Mouse (Mus musculus) regulatory T cell (primary cell): ENCODE data around the gene Pex14.
"Not testable (repeated sequence)": the region's sequence is repeated elsewhere in the genome, so short reads cannot be mapped to it uniquely, and the experiment has no call there.

Experiments used
- in situ Hi-C: fragments of 300-600 bp; cut with MboI, MseI; formaldehyde crosslinking; loops from one replicate; pipeline ENCODE4 v1.15.1; 2025; ENCODE audit warnings: high pct_unique_total_duplicates

Pex14 gene

GRCm38 (mm10) chr4:149103875-149104561 is 4.3 kb upstream of the Pex14 start, which contains the start of gene Dffa:
Gene Dffa (plus strand): TSS chr4:149104146.
- in situ Hi-C loops = no loop called here

GRCm38 (mm10) chr4:149101456-149101855 is 1.8 kb upstream of the Pex14 start:
- in situ Hi-C loops = no loop called here

GRCm38 (mm10) chr4:149100449-149100848 is 773 bp upstream of the Pex14 start:
- in situ Hi-C loops = not testable (repeated sequence)

GRCm38 (mm10) chr4:149098571-149098970 is 1.1 kb downstream of the Pex14 start:
- in situ Hi-C loops = no loop called here

- in situ Hi-C loops = no loop called here
Observed at GRCm38 (mm10) chr4:149097956-149098355, 1.7 kb downstream of the Pex14 start.

GRCm38 (mm10) chr4:149091364-149091763 is 8.3 kb downstream of the Pex14 start:
- in situ Hi-C loops = no loop called here

- in situ Hi-C loops = no loop called here
Observed at GRCm38 (mm10) chr4:149085381-149085780, 14.3 kb downstream of the Pex14 start.

- in situ Hi-C loops = no loop called here
Observed at GRCm38 (mm10) chr4:149081528-149081927, 18.1 kb downstream of the Pex14 start.

- in situ Hi-C loops = no loop called here
Observed at GRCm38 (mm10) chr4:149080111-149080510, 19.6 kb downstream of the Pex14 start.

GRCm38 (mm10) chr4:149079629-149080028 is 20.0 kb downstream of the Pex14 start:
- in situ Hi-C loops = no loop called here

GRCm38 (mm10) chr4:149078261-149078660 is 21.4 kb downstream of the Pex14 start:
- in situ Hi-C loops = no loop called here

GRCm38 (mm10) chr4:149075871-149076575 is 23.7 kb downstream of the Pex14 start:
- in situ Hi-C loops = no loop called here

GRCm38 (mm10) chr4:149075073-149075472 is 24.6 kb downstream of the Pex14 start:
- in situ Hi-C loops = no loop called here

GRCm38 (mm10) chr4:149066672-149067551 is 32.8 kb downstream of the Pex14 start:
- in situ Hi-C loops = no loop called here

- in situ Hi-C loops = no loop called here
Observed at GRCm38 (mm10) chr4:149064061-149064854, 35.4 kb downstream of the Pex14 start.

- in situ Hi-C loops = no loop called here
Observed at GRCm38 (mm10) chr4:149062406-149063318, 37.0 kb downstream of the Pex14 start.

GRCm38 (mm10) chr4:149061432-149061718 is 38.3 kb downstream of the Pex14 start:
- in situ Hi-C loops = no loop called here

- in situ Hi-C loops = no loop called here
Observed at GRCm38 (mm10) chr4:149060621-149061431, 38.9 kb downstream of the Pex14 start.

GRCm38 (mm10) chr4:149059713-149060112 is 40.0 kb downstream of the Pex14 start:
- in situ Hi-C loops = no loop called here

GRCm38 (mm10) chr4:149058298-149058697 is 41.4 kb downstream of the Pex14 start:
- in situ Hi-C loops = no loop called here
